Mouse (Mus musculus) ES-Bruce4 (cell line): ENCODE results near the gene Tln1.

Source experiments
- CTCF ChIP-seq: IDR thresholded peaks from one replicate; pipeline ENCODE4 v1.8.1; 2011; ENCODE audit warnings: low read depth, low read length
- POLR2A ChIP-seq: IDR thresholded peaks from one replicate; pipeline ENCODE4 v1.8.1; 2011; ENCODE audit warnings: low read length; ENCODE audit not compliant: insufficient read depth

DNA sequence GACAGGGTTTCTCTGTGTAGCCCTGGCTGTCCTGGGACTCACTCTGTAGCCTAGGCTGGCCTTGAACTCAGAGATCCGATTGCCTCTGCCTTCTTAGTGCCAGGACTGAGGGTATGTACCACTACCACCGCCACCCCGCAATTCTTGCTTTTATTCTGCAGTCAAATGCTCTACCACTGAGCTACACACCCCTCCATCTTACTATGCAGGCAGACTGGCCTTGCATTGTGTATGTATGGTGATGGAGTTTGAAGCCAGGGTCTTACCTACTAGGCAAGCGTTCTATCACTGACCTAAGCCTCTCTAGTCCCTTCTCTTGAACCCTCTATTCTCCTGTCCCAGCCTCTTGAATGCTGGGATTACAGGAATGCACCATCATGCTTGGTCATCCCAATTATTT lies 49.2 kb downstream of the Tln1 start:
- TF ChIP-seq CTCF (no peak), POLR2A (no peak)
